Mouse (Mus musculus): Measurements from ENCODE around the gene Alkbh6.

Alkbh6 gene

GRCm38 (mm10) chr7:30314721-30315155 is 6.2 kb downstream of the Alkbh6 start, which contains the start of gene Syne4:
Syne4 (plus strand) TSS chr7:30314807.
- POLR2A ChIA-PET = interaction anchor here in 3 of 4 experiments (0.6 to 2.6 kb wide), 17 partner anchors 9 to 493 kb away, joined by 3 to 12 read pairs (median 3); partner anchors contain the start of genes Thap8 (in 2 of the 3), Wdr62 (in 2 of the 3), Haus5 (in 1 of the 3) and Lrfn3 (in 1 of the 3)
- CTCF ChIA-PET = interaction anchor here in 2 of 4 experiments (0.7 to 3.7 kb wide), 8 partner anchors 8 to 22 kb away, joined by 3 to 11 read pairs (median 4); no protein-coding TSS in a partner anchor

- CTCF ChIA-PET = interaction anchor here in 2 of 4 experiments (0.6 to 3.7 kb wide), 2 partner anchors 16 to 195 kb away, joined by 3 to 11 read pairs; no protein-coding TSS in a partner anchor
- POLR2A ChIA-PET = interaction anchor here in 3 of 4 experiments (0.5 to 2.6 kb wide), 7 partner anchors 16 to 147 kb away, joined by 3 to 12 read pairs (median 3); partner anchors contain the start of genes Lrfn3 (in 1 of the 3), Thap8 (in 1 of the 3), Tyrobp (in 1 of the 3) and Wdr62 (in 1 of the 3)
Measured at GRCm38 (mm10) chr7:30315559-30316529, 7.3 kb downstream of the Alkbh6 start.

- ChIA-PET POLR2A (interaction anchor here in 1 of 4 experiments (1.2 kb wide), 1 partner anchor 38 kb away, joined by 3 read pairs; the partner anchor contains the start of gene Wdr62), CTCF (interaction anchor here in 1 of 4 experiments (1.0 kb wide), 1 partner anchor 10 kb away, joined by 3 read pairs; no protein-coding TSS in a partner anchor)
Measured at GRCm38 (mm10) chr7:30318142-30318541, 9.6 kb downstream of the Alkbh6 start.

GRCm38 (mm10) chr7:30320946-30321345 is 12.4 kb downstream of the Alkbh6 start:
- ChIA-PET POLR2A (interaction anchor here (0.6 to 5.1 kb wide), 30 partner anchors 7 to 412 kb away, joined by 3 to 37 read pairs (median 5); partner anchors contain the start of genes Alkbh6 (in 2 of the 4), Thap8 (in 2 of the 4), Wdr62 (in 2 of the 4) and Kirrel2 (in 1 of the 4)), CTCF (interaction anchor here (0.7 to 2.9 kb wide), 7 partner anchors 11 to 461 kb away, joined by 3 to 24 read pairs (median 5); partner anchors contain the start of gene Zfp420 (in 1 of the 4))

- ChIA-PET CTCF (interaction anchor here (0.6 to 3.6 kb wide), 21 partner anchors 10 to 731 kb away, joined by 3 to 24 read pairs (median 4); partner anchors contain the start of genes Alkbh6 (in 1 of the 4) and Zfp420 (in 1 of the 4)), POLR2A (interaction anchor here (0.6 to 5.1 kb wide), 52 partner anchors 8 to 412 kb away, joined by 3 to 37 read pairs (median 4); partner anchors contain the start of genes Wdr62 (in 3 of the 4), Alkbh6 (in 2 of the 4), Kmt2b (in 2 of the 4) and Thap8 (in 2 of the 4))
Measured at GRCm38 (mm10) chr7:30321539-30322284, 13.2 kb downstream of the Alkbh6 start, which contains the start of gene E130208F15Rik. E130208F15Rik (plus strand) TSS chr7:30321740.

GRCm38 (mm10) chr7:30322285-30322667 is 13.8 kb downstream of the Alkbh6 start:
- POLR2A ChIA-PET = interaction anchor here in 3 of 4 experiments (0.6 to 5.1 kb wide), 44 partner anchors 9 to 395 kb away, joined by 3 to 37 read pairs (median 5); partner anchors contain the start of genes Wdr62 (in 3 of the 3), Alkbh6 (in 2 of the 3), Kmt2b (in 2 of the 3) and Thap8 (in 2 of the 3)

GRCm38 (mm10) chr7:30322865-30323264 is 14.3 kb downstream of the Alkbh6 start:
- POLR2A ChIA-PET = interaction anchor here in 3 of 4 experiments (0.6 to 5.1 kb wide), 39 partner anchors 9 to 395 kb away, joined by 3 to 37 read pairs (median 5); partner anchors contain the start of genes Wdr62 (in 3 of the 3), Alkbh6 (in 2 of the 3), Kmt2b (in 2 of the 3) and Thap8 (in 2 of the 3)
- CTCF ChIA-PET = interaction anchor here (0.6 to 3.6 kb wide), 19 partner anchors 9 to 291 kb away, joined by 3 to 24 read pairs (median 4); partner anchors contain the start of gene Alkbh6 (in 1 of the 4)

More at GRCm38 (mm10) chr7:30322285-30322667, 13.8 kb downstream of the Alkbh6 start:
- CTCF ChIA-PET = interaction anchor here (0.6 to 3.6 kb wide), 21 partner anchors 8 to 731 kb away, joined by 3 to 24 read pairs (median 4); partner anchors contain the start of gene Alkbh6 (in 1 of the 4)

GRCm38 (mm10) chr7:30323795-30324194 is 15.3 kb downstream of the Alkbh6 start, which contains the start of gene Sdhaf1:
Sdhaf1 (minus strand) TSS chr7:30323895.
- ChIA-PET POLR2A (interaction anchor here in 2 of 4 experiments (0.6 to 5.1 kb wide), 9 partner anchors 8 to 113 kb away, joined by 3 to 37 read pairs (median 5); partner anchors contain the start of genes Thap8 (in 2 of the 2), Wdr62 (in 2 of the 2) and Alkbh6 (in 1 of the 2)), CTCF (interaction anchor here (0.6 to 3.6 kb wide), 8 partner anchors 8 to 345 kb away, joined by 3 to 24 read pairs (median 4); no protein-coding TSS in a partner anchor)

GRCm38 (mm10) chr7:30324300-30324944 is 15.9 kb downstream of the Alkbh6 start:
- POLR2A ChIA-PET = interaction anchor here in 2 of 4 experiments (0.6 to 5.1 kb wide), 7 partner anchors 12 to 112 kb away, joined by 3 to 37 read pairs (median 5); partner anchors contain the start of genes Thap8 (in 2 of the 2), Wdr62 (in 2 of the 2) and Alkbh6 (in 1 of the 2)
- CTCF ChIA-PET = interaction anchor here (0.6 to 3.6 kb wide), 11 partner anchors 8 to 1156 kb away, joined by 3 to 17 read pairs (median 4); partner anchors contain the start of gene Syne4 (in 1 of the 4)

- POLR2A ChIA-PET = interaction anchor here in 2 of 4 experiments (1.0 to 5.0 kb wide), 2 partner anchors 11 to 44 kb away, joined by 3 to 36 read pairs; partner anchors contain the start of genes Thap8 (in 1 of the 2) and Wdr62 (in 1 of the 2)
- CTCF ChIA-PET = interaction anchor here (0.6 to 1.5 kb wide), 8 partner anchors 7 to 1157 kb away, joined by 3 to 7 read pairs (median 3); partner anchors contain the start of gene Syne4 (in 1 of the 4)
Measured at GRCm38 (mm10) chr7:30325364-30325763, 16.8 kb downstream of the Alkbh6 start.

GRCm38 (mm10) chr7:30326427-30326826 is 17.9 kb downstream of the Alkbh6 start:
- POLR2A ChIA-PET = no interaction called here

GRCm38 (mm10) chr7:30327140-30327539 is 18.6 kb downstream of the Alkbh6 start:
- POLR2A ChIA-PET = no interaction called here
- CTCF ChIA-PET = interaction anchor here in 2 of 4 experiments (0.8 to 1.4 kb wide), 4 partner anchors 9 to 26 kb away, joined by 3 to 4 read pairs (median 3); no protein-coding TSS in a partner anchor

More at GRCm38 (mm10) chr7:30326427-30326826, 17.9 kb downstream of the Alkbh6 start:
- CTCF ChIA-PET = interaction anchor here in 1 of 4 experiments (1.1 kb wide), 1 partner anchor 27 kb away, joined by 3 read pairs; no protein-coding TSS in a partner anchor

- POLR2A ChIA-PET = interaction anchor here in 1 of 4 experiments (0.6 to 1.2 kb wide), 2 partner anchors 16 to 162 kb away, joined by 3 read pairs; no protein-coding TSS in a partner anchor
- CTCF ChIA-PET = interaction anchor here (0.6 to 1.4 kb wide), 7 partner anchors 8 to 285 kb away, joined by 3 to 4 read pairs (median 3); partner anchors contain the start of gene Zfp146 (in 1 of the 4)
Measured at GRCm38 (mm10) chr7:30328379-30328778, 19.9 kb downstream of the Alkbh6 start.

GRCm38 (mm10) chr7:30331887-30332286 is 23.4 kb downstream of the Alkbh6 start:
- POLR2A ChIA-PET = interaction anchor here (0.6 to 3.0 kb wide), 20 partner anchors 9 to 277 kb away, joined by 3 to 19 read pairs (median 4); partner anchors contain the start of genes E130208F15Rik (in 4 of the 4), Sdhaf1 (in 2 of the 4), Thap8 (in 2 of the 4) and Wdr62 (in 2 of the 4)
- CTCF ChIA-PET = interaction anchor here (0.5 to 4.5 kb wide), 76 partner anchors 9 to 1087 kb away, joined by 3 to 46 read pairs (median 4); partner anchors contain the start of genes E130208F15Rik (in 2 of the 4), Kirrel2 (in 2 of the 4), Nphs1 (in 2 of the 4) and Sdhaf1 (in 2 of the 4)

Data from embryonic stem cell, embryonic (primary cell).